Mouse (Mus musculus): ENCODE results near the gene Sun2. TPM values are rescaled to one million over a fixed set of nuclear protein-coding genes. Genes with fewer than 3 reads are reported as not detected.
A peak's percentile ranks its signal among the peaks of the same experiment; 100 is the strongest.

Sun2 gene
- polyA plus RNA-seq, 1 experiment from 2014 or later: 1.2 TPM

DNA sequence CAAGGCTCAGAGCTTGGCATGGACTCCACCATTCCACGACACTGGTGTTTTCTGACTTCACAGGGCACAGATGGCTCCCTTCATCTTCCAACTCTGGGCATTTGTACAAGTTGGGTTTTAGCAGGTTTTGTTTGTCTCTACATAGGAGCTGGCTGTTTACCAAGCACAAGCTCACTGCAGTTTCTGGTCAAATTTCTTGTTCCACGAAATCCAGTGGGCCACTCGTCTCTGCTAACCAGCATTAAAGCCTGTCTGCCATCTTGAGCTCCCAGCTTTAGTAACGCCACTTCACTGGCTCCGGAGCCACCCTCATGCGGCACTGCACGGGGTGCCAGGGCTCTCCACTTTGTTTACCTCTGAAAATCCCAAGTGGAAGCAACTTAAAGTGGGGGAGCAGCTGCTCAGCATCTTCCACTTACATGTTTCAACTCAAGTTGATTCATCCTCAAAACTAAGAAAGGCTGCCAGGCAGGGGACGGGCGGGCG, 24.3 kb upstream of the Sun2 start:
- ATAC-seq: no peak
- Histone ChIP-seq H3K9me3 (ENCODE audit: control insufficient read depth) (no peaks in the 10 kb centered on the region), H3K4me1 (replicated peaks; ENCODE audit: control insufficient read depth, insufficient read depth, low read length) (no peaks in the 10 kb centered on the region), H3K27me3 (replicated peaks; ENCODE audit: control insufficient read depth, insufficient read depth, low read length) (no peaks in the 10 kb centered on the region), H3K4me2 (replicated peaks; ENCODE audit: low read depth) (no peak overlapping the region), H3K4me3 (ENCODE audit: low read depth, low read length) (no peak overlapping the region), H3K36me3 (ENCODE audit: control insufficient read depth, insufficient read depth) (peaks cover 17% of the 10 kb centered on the region), H3K9ac (ENCODE audit: low read depth, low read length) (no peak overlapping the region), H3K27ac (ENCODE audit: low read depth, low read length) (no peak overlapping the region)
- 74% methylated on average over 10 of the region's 10 CpGs for WGBS
- TF ChIP-seq CTCF (IDR thresholded peaks at IDR 0.05; ENCODE audit: low read depth): no peak

DNA sequence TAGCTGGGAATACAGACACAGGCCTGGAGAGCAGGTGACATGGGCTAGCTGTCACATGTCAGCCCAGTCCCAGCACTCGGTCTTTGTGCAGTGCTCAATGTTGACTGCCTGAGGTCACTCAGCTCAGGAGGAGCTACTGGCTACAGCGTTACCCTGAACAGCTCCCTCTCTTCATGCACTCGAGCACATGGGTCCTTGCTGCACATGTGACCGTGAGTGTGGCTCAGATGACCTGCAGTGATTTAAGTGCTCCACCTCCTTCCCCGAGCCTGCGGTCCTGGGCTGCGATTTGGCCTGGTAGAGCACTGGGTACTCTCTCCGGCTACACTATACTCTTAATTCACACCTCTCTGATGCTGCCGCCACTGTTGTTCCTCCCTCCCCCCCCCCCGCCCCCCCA, 23.8 kb upstream of the Sun2 start:
- no peaks in the 10 kb centered on the region for H3K9me3 ChIP-seq (ENCODE audit: control insufficient read depth)
- peaks cover 21% of the 10 kb centered on the region for H3K36me3 ChIP-seq (ENCODE audit: control insufficient read depth, insufficient read depth)
- 62% methylated on average over 9 of the region's 10 CpGs for WGBS
- no peaks in the 10 kb centered on the region for H3K27me3 ChIP-seq (replicated peaks; ENCODE audit: control insufficient read depth, insufficient read depth, low read length)
- no peak for ATAC-seq
- TF ChIP-seq CTCF (IDR thresholded peaks at IDR 0.05; ENCODE audit: low read depth): no peak
- no peak overlapping the region for H3K27ac ChIP-seq (ENCODE audit: low read depth, low read length)
- H3K9ac ChIP-seq (ENCODE audit: low read depth, low read length): no peak overlapping the region
- H3K4me2 ChIP-seq (replicated peaks; ENCODE audit: low read depth): no peak overlapping the region
- H3K4me1 ChIP-seq (replicated peaks; ENCODE audit: control insufficient read depth, insufficient read depth, low read length): no peaks in the 10 kb centered on the region
- H3K4me3 ChIP-seq (ENCODE audit: low read depth, low read length): no peak overlapping the region

DNA sequence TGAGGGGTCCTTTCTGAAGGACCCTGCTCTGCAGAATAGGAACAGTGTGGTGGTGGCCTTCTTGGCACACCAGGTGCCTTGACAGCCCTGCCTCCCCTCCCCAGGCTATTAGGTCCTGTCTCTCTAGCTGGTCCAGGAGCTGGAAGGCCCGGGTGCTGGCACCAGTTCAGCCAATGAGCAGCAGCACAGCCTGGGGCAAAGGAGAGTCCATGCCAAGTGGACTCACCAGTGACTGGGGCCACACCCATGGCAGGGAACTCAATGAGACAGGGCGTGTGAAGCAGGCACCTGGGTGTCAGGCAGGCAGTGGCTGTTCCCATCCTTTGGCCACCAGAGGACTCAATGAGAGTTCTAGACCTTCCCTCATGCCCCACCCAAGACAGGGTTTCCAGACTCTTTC, 23.0 kb upstream of the Sun2 start:
- peak; percentile 52 for ATAC-seq
- Histone ChIP-seq H3K9me3 (ENCODE audit: control insufficient read depth) (no peaks in the 10 kb centered on the region), H3K9ac (ENCODE audit: low read depth, low read length) (no peak overlapping the region), H3K4me2 (replicated peaks; ENCODE audit: low read depth) (no peak overlapping the region), H3K4me1 (replicated peaks; ENCODE audit: control insufficient read depth, insufficient read depth, low read length) (no peaks in the 10 kb centered on the region), H3K27me3 (replicated peaks; ENCODE audit: control insufficient read depth, insufficient read depth, low read length) (no peaks in the 10 kb centered on the region), H3K36me3 (ENCODE audit: control insufficient read depth, insufficient read depth) (peaks cover 23% of the 10 kb centered on the region), H3K27ac (ENCODE audit: low read depth, low read length) (no peak overlapping the region), H3K4me3 (ENCODE audit: low read depth, low read length) (no peak overlapping the region)
- 59% methylated on average over 2 of the region's 2 CpGs for WGBS
- TF ChIP-seq CTCF (IDR thresholded peaks at IDR 0.05; ENCODE audit: low read depth): no peak

DNA sequence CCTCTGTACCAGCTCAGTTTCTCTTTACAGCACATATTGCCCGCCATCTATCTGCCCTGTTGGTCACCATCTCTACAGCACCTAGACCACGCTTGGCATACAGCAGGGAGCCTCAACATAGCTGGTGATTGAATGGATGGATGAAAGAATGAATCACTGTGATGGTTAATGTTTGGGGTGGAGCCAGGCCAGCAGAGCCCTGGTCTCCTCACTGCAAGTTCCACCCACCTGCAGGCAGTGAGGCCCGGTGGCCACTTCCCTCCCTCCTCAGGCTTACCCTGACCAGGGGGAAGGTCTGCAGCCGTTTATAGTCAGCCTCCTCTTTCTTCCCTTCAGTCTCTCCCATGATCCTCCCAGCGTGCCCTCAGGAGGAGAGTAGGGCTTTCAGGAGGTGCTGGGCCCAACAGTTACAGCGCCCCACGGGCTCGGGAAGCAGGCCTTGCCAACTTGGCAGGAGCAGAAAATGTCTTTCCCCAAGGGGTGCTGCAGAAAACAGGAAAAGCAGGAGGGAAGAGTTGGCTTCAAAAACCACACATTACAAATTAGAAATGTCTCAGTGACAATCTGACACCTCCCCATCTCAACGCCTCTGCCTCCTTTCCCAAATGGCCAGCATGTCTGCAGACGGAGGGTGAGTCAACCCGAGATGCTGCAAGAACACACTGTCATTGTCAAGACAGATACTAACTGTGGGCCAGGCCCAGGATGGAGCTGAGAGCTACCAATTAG, 22.4 kb upstream of the Sun2 start:
- Histone ChIP-seq H3K27ac (ENCODE audit: low read depth, low read length) (no peak overlapping the region), H3K9ac (ENCODE audit: low read depth, low read length) (no peak overlapping the region), H3K27me3 (replicated peaks; ENCODE audit: control insufficient read depth, insufficient read depth, low read length) (no peaks in the 10 kb centered on the region), H3K4me3 (ENCODE audit: low read depth, low read length) (no peak overlapping the region), H3K9me3 (ENCODE audit: control insufficient read depth) (no peaks in the 10 kb centered on the region), H3K36me3 (ENCODE audit: control insufficient read depth, insufficient read depth) (peaks cover 23% of the 10 kb centered on the region), H3K4me1 (replicated peaks; ENCODE audit: control insufficient read depth, insufficient read depth, low read length) (no peaks in the 10 kb centered on the region), H3K4me2 (replicated peaks; ENCODE audit: low read depth) (no peak overlapping the region)
- WGBS: 79% methylated on average over 11 of the region's 11 CpGs
- TF ChIP-seq CTCF (IDR thresholded peaks at IDR 0.05; ENCODE audit: low read depth): no peak
- ATAC-seq: no peak

DNA sequence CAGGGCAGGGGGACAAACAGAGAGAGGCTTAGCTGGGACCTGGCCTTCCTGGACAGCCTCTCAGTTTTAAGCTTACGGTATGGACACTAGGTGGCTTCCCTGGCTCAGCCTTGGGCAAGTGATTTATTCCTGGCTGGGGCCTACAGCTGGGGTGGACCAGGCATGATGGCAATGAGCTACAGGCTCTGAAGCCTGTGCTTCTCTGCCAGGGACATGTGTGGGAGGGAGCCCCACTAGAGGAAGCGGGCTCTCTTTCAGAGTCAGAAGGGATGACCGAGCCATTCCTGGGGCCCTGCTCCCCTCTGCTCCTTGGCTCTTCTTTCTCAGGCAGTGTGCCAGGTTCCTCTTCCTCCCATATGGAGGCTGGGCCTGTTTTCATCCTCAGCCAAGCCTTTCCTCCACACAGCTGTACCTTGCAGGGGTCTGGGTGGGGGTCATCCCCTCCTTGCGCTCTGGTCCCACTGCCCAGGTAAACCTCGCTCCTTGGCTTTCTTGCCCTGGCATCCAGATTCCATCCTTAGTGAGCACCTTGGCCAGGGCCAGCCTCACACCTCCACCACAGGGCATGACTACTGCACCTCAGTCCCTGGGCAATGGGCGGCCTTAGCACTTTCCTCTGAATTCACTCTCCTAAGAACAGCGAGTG, 21.4 kb upstream of the Sun2 start:
- H3K9ac ChIP-seq (ENCODE audit: low read depth, low read length): no peak overlapping the region
- H3K4me1 ChIP-seq (replicated peaks; ENCODE audit: control insufficient read depth, insufficient read depth, low read length): no peaks in the 10 kb centered on the region
- H3K4me2 ChIP-seq (replicated peaks; ENCODE audit: low read depth): no peak overlapping the region
- no peak overlapping the region for H3K4me3 ChIP-seq (ENCODE audit: low read depth, low read length)
- no peak overlapping the region for H3K27ac ChIP-seq (ENCODE audit: low read depth, low read length)
- 86% methylated on average over 7 of the region's 7 CpGs for WGBS
- H3K27me3 ChIP-seq (replicated peaks; ENCODE audit: control insufficient read depth, insufficient read depth, low read length): no peaks in the 10 kb centered on the region
- 0 out of 2 replicates have a peak, but pooled peaks have one; percentile 6 for TF ChIP-seq CTCF (IDR thresholded peaks at IDR 0.05; ENCODE audit: low read depth)
- peaks cover 23% of the 10 kb centered on the region for H3K36me3 ChIP-seq (ENCODE audit: control insufficient read depth, insufficient read depth)
- H3K9me3 ChIP-seq (ENCODE audit: control insufficient read depth): no peaks in the 10 kb centered on the region
- ATAC-seq: no peak

DNA sequence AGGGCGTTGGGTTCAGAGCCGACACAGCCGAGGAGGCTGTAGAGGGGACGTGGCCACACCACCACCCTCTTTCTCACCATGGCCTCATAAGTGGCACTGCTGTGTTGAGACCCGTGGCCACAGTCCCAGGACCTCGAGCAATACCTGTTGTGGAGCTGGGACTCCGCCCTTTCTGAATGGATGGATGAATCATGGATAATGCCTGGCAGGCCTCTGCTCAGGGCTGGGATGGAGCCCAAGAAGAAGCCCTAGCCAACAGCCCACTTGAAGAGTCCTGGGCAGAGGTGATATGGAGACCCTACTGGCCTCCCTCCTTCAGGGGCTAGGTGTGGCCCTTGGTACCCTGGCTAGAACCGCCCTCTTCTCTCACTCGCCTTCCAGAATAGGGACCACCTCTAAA, 20.7 kb upstream of the Sun2 start:
- H3K4me1 ChIP-seq (replicated peaks; ENCODE audit: control insufficient read depth, insufficient read depth, low read length): no peaks in the 10 kb centered on the region
- H3K9me3 ChIP-seq (ENCODE audit: control insufficient read depth): no peaks in the 10 kb centered on the region
- WGBS: 88% methylated on average over 9 of the region's 9 CpGs
- no peaks in the 10 kb centered on the region for H3K27me3 ChIP-seq (replicated peaks; ENCODE audit: control insufficient read depth, insufficient read depth, low read length)
- TF ChIP-seq CTCF (IDR thresholded peaks at IDR 0.05; ENCODE audit: low read depth): no peak
- peaks cover 23% of the 10 kb centered on the region for H3K36me3 ChIP-seq (ENCODE audit: control insufficient read depth, insufficient read depth)
- no peak overlapping the region for H3K9ac ChIP-seq (ENCODE audit: low read depth, low read length)
- H3K27ac ChIP-seq (ENCODE audit: low read depth, low read length): no peak overlapping the region
- no peak for ATAC-seq
- H3K4me2 ChIP-seq (replicated peaks; ENCODE audit: low read depth): no peak overlapping the region
- H3K4me3 ChIP-seq (ENCODE audit: low read depth, low read length): no peak overlapping the region

Data from intestine, postnatal 0 days (tissue).